Mouse (Mus musculus): ENCODE measurements around the gene Mb. TPM values are rescaled to one million over a fixed set of nuclear protein-coding genes. Genes with fewer than 3 reads are reported as not detected.

The Mb gene
- polyA plus RNA-seq, 1 experiment: 16.9 TPM

DNA sequence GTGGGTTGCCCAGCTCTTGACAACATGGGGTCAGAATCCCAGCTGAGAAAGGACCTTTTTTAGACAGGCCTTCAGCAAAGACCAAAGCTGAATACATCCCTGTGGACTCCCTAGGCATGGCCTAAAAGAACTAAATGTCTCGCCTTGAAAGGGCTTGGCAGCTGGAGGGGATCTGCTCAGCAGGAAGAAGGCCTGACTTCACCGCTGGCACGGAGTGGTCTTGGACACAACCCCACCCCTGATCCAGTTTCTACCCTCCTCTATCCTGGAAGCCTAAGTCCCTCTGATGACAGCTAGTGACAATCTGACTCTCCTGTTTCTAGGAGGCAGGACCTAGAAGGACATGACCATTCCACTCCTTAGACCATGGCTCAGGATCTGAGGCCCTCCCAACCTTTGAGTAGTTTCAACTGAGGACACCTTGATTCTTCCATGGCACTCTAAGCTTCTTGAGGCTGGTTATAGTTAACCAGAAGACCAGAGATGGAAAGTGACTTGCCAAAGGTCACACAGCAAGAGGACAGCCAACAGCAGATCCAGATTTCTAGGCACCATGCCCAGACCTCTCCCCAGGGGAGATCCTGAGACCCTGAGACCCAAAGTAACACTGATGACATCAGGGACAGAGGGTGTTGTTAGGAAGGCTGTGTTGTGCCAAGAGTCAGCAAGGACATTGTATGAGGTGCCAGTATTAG is 47.1 kb downstream of the Mb start:
- no peak for TF ChIP-seq POLR2A (IDR thresholded peaks at IDR 0.05; ENCODE audit: borderline replicate concordance, control insufficient read depth, low read depth, low read length)
- no peak for TF ChIP-seq CTCF (IDR thresholded peaks at IDR 0.05; ENCODE audit: control insufficient read depth, insufficient read depth, low read length)
- H3K4me3 ChIP-seq (replicated peaks; ENCODE audit: control insufficient read depth, low read depth, low read length): no peak overlapping the region
- 88% methylated on average over 3 of the region's 3 CpGs for WGBS
- no peaks in the 10 kb centered on the region for H3K4me1 ChIP-seq (ENCODE audit: control insufficient read depth, insufficient read depth, low read length)
- no peak overlapping the region for H3K27ac ChIP-seq (ENCODE audit: control insufficient read depth, insufficient read depth, low read depth, low read length, poor library complexity)

DNA sequence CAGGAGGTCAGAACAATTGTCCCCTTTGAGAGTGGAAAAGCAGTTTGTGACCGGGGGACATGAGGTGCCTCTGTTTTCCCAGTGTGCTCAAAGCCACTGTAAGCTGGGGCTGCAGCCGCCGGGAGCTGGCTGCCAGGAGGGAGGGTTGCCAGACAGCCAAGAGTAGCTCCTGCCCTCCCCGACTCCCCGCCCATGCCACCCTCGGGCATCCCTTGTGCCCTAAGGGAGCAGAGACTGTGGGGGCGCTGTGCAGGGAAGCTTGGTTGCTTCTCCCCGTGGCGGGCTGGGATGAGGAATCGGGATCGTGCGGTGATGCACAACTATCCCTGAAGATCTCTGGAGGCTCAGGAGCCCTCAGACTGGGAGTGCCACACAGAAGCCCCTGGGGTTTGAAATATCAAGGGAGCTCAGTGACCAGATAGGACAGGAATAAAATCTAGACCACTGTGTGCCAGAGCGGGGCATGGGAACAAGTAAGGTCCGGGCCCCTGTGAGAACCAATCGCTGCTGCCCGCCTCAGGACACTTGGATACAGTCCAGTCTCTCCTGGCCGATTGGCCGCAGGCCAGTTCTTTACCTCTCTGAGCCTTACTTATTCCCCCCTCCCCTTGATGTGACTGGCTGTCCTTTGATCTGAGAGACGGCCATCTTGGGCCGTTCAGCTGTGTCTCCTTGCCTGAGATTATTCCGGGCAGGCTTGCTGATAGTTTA is 51.4 kb downstream of the Mb start:
- WGBS: 56% methylated on average over 21 of the region's 21 CpGs
- H3K27ac ChIP-seq (ENCODE audit: control insufficient read depth, insufficient read depth, low read depth, low read length, poor library complexity): no peak overlapping the region
- H3K4me1 ChIP-seq (ENCODE audit: control insufficient read depth, insufficient read depth, low read length): no peaks in the 10 kb centered on the region
- TF ChIP-seq CTCF (IDR thresholded peaks at IDR 0.05; ENCODE audit: control insufficient read depth, insufficient read depth, low read length) (no peak), POLR2A (IDR thresholded peaks at IDR 0.05; ENCODE audit: borderline replicate concordance, control insufficient read depth, low read depth, low read length) (no peak)
- H3K4me3 ChIP-seq (replicated peaks; ENCODE audit: control insufficient read depth, low read depth, low read length): no peak overlapping the region

DNA sequence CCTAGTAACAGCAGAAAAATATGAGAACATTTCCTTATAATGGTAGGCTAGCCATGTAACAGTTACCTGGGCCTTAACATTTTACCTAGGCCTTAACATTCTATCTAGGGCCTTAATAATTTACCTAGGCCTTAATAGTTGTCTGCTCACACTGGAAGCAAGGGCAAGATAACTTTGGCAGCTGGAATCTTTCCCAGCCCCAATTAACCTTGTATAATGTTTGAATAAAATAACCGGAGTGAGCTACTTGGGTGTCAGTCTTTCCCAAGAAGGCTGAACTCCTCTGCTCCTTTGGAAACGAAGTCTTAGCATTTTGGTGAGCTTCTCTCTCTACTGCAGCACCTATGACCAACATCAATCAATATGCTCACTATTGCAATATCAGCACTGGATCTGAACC is 52.4 kb downstream of the Mb start:
- TF ChIP-seq POLR2A (IDR thresholded peaks at IDR 0.05; ENCODE audit: borderline replicate concordance, control insufficient read depth, low read depth, low read length) (no peak), CTCF (IDR thresholded peaks at IDR 0.05; ENCODE audit: control insufficient read depth, insufficient read depth, low read length) (no peak)
- 81% methylated on average over 2 of the region's 2 CpGs for WGBS
- H3K27ac ChIP-seq (ENCODE audit: control insufficient read depth, insufficient read depth, low read depth, low read length, poor library complexity): no peak overlapping the region
- no peaks in the 10 kb centered on the region for H3K4me1 ChIP-seq (ENCODE audit: control insufficient read depth, insufficient read depth, low read length)
- no peak overlapping the region for H3K4me3 ChIP-seq (replicated peaks; ENCODE audit: control insufficient read depth, low read depth, low read length)

DNA sequence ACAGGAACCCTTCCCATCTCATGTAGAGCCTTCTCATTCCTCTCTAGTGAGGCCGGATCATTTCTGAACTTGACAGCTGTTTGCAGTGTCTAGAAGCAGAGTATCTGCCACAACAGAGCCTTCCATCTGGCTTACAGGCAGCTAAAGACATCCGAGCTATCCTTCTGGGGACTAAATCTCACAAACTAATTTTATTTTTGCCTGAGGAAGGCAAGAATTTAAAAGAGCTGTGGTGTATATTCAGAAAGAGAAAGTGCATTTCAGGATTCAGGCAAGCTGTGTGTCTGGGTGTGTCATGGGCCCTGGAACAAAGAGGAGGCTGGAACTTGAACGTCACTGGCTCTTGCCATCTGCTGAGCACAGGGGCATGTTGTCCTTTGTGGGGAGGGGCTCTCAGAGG is 56.1 kb downstream of the Mb start:
- Histone ChIP-seq H3K27ac (ENCODE audit: control insufficient read depth, insufficient read depth, low read depth, low read length, poor library complexity) (no peak overlapping the region), H3K4me1 (ENCODE audit: control insufficient read depth, insufficient read depth, low read length) (no peaks in the 10 kb centered on the region), H3K4me3 (replicated peaks; ENCODE audit: control insufficient read depth, low read depth, low read length) (no peak overlapping the region)
- 79% methylated on average over 3 of the region's 3 CpGs for WGBS
- TF ChIP-seq POLR2A (IDR thresholded peaks at IDR 0.05; ENCODE audit: borderline replicate concordance, control insufficient read depth, low read depth, low read length) (no peak), CTCF (IDR thresholded peaks at IDR 0.05; ENCODE audit: control insufficient read depth, insufficient read depth, low read length) (no peak)

DNA sequence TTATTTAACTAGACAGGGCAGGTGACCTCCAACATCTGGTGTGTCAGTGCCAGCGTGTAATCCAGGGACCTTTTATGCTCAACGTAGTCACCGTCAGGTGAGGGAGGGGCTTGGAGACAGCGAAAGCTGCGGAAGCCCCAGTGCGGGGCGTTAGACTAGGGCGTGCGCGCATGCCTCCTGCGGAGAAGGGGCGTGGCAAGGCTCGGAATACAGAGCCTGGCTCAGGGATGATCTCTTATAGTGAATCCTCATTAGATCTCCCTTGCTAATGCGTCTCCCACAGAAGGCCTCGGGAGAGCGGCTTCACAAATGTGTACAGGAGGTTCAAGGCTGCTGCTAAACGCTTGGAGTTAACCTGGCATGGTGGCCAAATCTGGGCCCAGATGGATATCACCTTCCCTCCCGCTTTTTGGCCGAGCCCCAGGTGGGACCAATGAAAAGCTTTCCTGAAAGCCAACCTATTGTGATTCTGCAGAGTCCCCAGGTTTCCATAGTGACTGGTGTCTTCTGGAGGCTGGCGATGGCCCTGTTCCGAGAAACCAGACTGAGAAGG is 62.9 kb downstream of the Mb start:
- Histone ChIP-seq H3K4me3 (replicated peaks; ENCODE audit: control insufficient read depth, low read depth, low read length) (no peak overlapping the region), H3K4me1 (ENCODE audit: control insufficient read depth, insufficient read depth, low read length) (no peaks in the 10 kb centered on the region), H3K27ac (ENCODE audit: control insufficient read depth, insufficient read depth, low read depth, low read length, poor library complexity) (no peak overlapping the region)
- TF ChIP-seq CTCF (IDR thresholded peaks at IDR 0.05; ENCODE audit: control insufficient read depth, insufficient read depth, low read length) (no peak), POLR2A (IDR thresholded peaks at IDR 0.05; ENCODE audit: borderline replicate concordance, control insufficient read depth, low read depth, low read length) (no peak)
- WGBS: 23% methylated on average over 21 of the region's 21 CpGs

DNA sequence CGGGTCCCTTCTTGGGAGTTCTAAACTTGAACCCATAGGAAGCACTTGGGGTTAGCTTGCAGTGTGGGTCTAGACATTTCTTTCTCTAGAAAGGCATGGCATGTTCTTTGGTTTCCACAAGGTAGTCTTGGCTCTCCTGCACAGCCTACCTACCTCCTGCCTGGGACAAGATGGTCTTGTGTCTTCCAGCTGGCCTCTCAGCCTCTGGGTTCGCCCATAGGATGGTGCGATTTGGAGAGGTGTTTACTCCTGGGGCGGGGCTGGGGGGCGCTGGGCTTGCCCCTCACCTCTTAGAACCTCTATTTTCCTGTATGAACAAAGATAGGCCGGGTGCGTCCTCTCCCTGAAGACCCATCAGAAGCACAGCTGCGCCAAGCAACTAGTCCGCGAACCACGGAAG is 63.3 kb downstream of the Mb start:
- Histone ChIP-seq H3K4me3 (replicated peaks; ENCODE audit: control insufficient read depth, low read depth, low read length) (no peak overlapping the region), H3K27ac (ENCODE audit: control insufficient read depth, insufficient read depth, low read depth, low read length, poor library complexity) (no peak overlapping the region), H3K4me1 (ENCODE audit: control insufficient read depth, insufficient read depth, low read length) (no peaks in the 10 kb centered on the region)
- TF ChIP-seq POLR2A (IDR thresholded peaks at IDR 0.05; ENCODE audit: borderline replicate concordance, control insufficient read depth, low read depth, low read length) (no peak), CTCF (IDR thresholded peaks at IDR 0.05; ENCODE audit: control insufficient read depth, insufficient read depth, low read length) (no peak)
- WGBS: 30% methylated on average over 11 of the region's 11 CpGs

DNA sequence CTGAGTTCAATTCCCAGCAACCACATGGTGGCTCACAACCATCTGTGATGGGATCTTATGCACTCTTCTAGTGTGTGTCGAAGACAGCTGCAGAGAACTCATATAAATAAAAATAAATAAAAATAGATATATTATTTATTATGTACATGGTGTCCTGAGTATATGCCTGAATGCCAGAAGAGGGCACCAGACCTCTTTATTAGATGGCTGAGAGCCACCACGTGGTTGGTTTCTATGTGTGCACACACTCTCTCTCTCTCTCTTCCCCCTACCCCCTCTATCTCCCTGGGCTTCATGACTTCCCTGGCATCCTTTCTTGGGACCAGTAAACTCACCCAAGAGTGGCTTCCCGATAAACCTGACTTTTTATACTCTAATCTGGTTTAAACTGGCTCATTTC is 67.7 kb downstream of the Mb start:
- Histone ChIP-seq H3K4me3 (replicated peaks; ENCODE audit: control insufficient read depth, low read depth, low read length) (no peak overlapping the region), H3K4me1 (ENCODE audit: control insufficient read depth, insufficient read depth, low read length) (no peaks in the 10 kb centered on the region), H3K27ac (ENCODE audit: control insufficient read depth, insufficient read depth, low read depth, low read length, poor library complexity) (no peak overlapping the region)
- TF ChIP-seq POLR2A (IDR thresholded peaks at IDR 0.05; ENCODE audit: borderline replicate concordance, control insufficient read depth, low read depth, low read length) (no peak), CTCF (IDR thresholded peaks at IDR 0.05; ENCODE audit: control insufficient read depth, insufficient read depth, low read length) (no peak)
- 44% methylated on average over 3 of the region's 3 CpGs for WGBS

DNA sequence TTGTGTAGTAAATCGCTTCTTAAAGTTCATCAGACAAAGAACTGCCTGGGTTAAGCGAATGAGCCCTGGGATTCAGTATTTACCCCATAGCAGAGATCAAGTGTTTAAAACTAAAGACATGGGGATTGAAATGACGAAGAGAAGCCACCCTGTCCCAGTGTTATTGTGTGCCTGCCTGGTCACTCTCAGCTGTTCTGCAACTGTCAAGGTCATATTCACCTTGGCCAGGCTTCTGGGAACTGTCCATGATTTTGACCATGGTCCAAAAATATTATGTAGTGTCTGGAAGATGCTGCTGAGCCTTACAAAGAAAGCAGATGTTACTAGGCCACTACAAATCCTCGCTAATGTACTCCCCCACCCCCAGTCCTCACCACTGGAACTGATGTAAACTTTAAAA is 70.7 kb downstream of the Mb start:
- no peaks in the 10 kb centered on the region for H3K4me1 ChIP-seq (ENCODE audit: control insufficient read depth, insufficient read depth, low read length)
- WGBS: 68% methylated on average over 4 of the region's 4 CpGs
- no peak overlapping the region for H3K27ac ChIP-seq (ENCODE audit: control insufficient read depth, insufficient read depth, low read depth, low read length, poor library complexity)
- TF ChIP-seq CTCF (IDR thresholded peaks at IDR 0.05; ENCODE audit: control insufficient read depth, insufficient read depth, low read length): no peak
- TF ChIP-seq POLR2A (IDR thresholded peaks at IDR 0.05; ENCODE audit: borderline replicate concordance, control insufficient read depth, low read depth, low read length): no peak
- H3K4me3 ChIP-seq (replicated peaks; ENCODE audit: control insufficient read depth, low read depth, low read length): no peak overlapping the region
